Comparison of ENCODE assay signal across 8 mouse cellular contexts in genomic region chr2:166792355-166792754, GRCm38 (mm10). TPM values are rescaled to one million over a fixed set of nuclear protein-coding genes. Genes with fewer than 3 reads are reported as not detected.
DNase-seq lines count a peak whose midpoint lies in the region; ATAC-seq and TF ChIP-seq lines count a peak whose summit lies in the region.

TSS of gene Trp53rkb (plus strand) at chr2:166792531.

- peak within 1 kb of the TSS; percentile 68; the same call in 1 of the 2 replicates for H3K27ac ChIP-seq in kidney, embryonic 16.5 days (ENCODE audit: low read length)
- peak within 1 kb of the TSS; percentile 76 for H3K27ac ChIP-seq in hindbrain, embryonic 12.5 days
- H3K27ac ChIP-seq in midbrain, embryonic 14.5 days (replicated peaks; ENCODE audit: low read depth, low read length) = peak within 1 kb of the TSS; percentile 63

- no peak for TF ChIP-seq CTCF in brain, embryonic 14.5 days (IDR thresholded peaks at IDR 0.05; ENCODE audit: borderline replicate concordance, extremely low read depth, insufficient read depth, insufficient read length)

- H3K4me3 ChIP-seq in kidney, embryonic 16.5 days (ENCODE audit: low read length) = peak within 1 kb of the TSS; percentile 76
- H3K4me3 ChIP-seq in hindbrain, embryonic 12.5 days = peak within 1 kb of the TSS; percentile 81
- peak within 1 kb of the TSS; percentile 72 for H3K4me3 ChIP-seq in midbrain, embryonic 14.5 days (replicated peaks; ENCODE audit: low read depth, low read length)

- no peaks in the 10 kb centered on the region for H3K9me3 ChIP-seq in kidney, embryonic 16.5 days (ENCODE audit: low read length)
- no peaks in the 10 kb centered on the region for H3K9me3 ChIP-seq in hindbrain, embryonic 12.5 days (replicated peaks)
- H3K9me3 ChIP-seq in midbrain, embryonic 14.5 days (ENCODE audit: control insufficient read depth, low read length) = no peaks in the 10 kb centered on the region

- DNase-seq in kidney, postnatal 25 days = no peak
- DNase-seq in brain, embryonic 14.5 days (ENCODE audit: low read depth) = peak; percentile 89
- peak; percentile 56 for DNase-seq in midbrain, embryonic 14.5 days
- DNase-seq in thymus, postnatal 14 days = no peak
- DNase-seq in kidney, postnatal 36 days = no peak
- no peak for DNase-seq in urinary bladder, postnatal 25 days (ENCODE audit: low spot score)

- ATAC-seq in kidney, embryonic 16.5 days (ENCODE audit: low FRiP score, low TSS enrichment) = no peak
- ATAC-seq in hindbrain, embryonic 12.5 days (ENCODE audit: low FRiP score) = peak; percentile 77
- ATAC-seq in midbrain, embryonic 14.5 days (ENCODE audit: low FRiP score, low TSS enrichment) = 0 out of 2 replicates have a peak, but pooled peaks have one; percentile 53

- peaks cover 4% of the 10 kb centered on the region; the same call in 1 of the 2 replicates for H3K36me3 ChIP-seq in kidney, embryonic 16.5 days (ENCODE audit: insufficient read depth, low read length)
- H3K36me3 ChIP-seq in hindbrain, embryonic 12.5 days = peaks cover 15% of the 10 kb centered on the region
- H3K36me3 ChIP-seq in midbrain, embryonic 14.5 days (ENCODE audit: control insufficient read depth, insufficient read depth, low read length) = peaks cover 14% of the 10 kb centered on the region

- 88% methylated on average over 5 of the region's 5 CpGs for WGBS in kidney, embryonic 16.5 days
- 20% methylated on average over 5 of the region's 5 CpGs for WGBS in hindbrain, embryonic 12.5 days
- WGBS in midbrain, embryonic 14.5 days = 12% methylated on average over 5 of the region's 5 CpGs

- TF ChIP-seq POLR2A in brain, embryonic 14.5 days (IDR thresholded peaks at IDR 0.05; ENCODE audit: borderline replicate concordance, extremely low read depth, insufficient read depth, insufficient read length, poor library complexity, severe bottlenecking) = no peak

- H3K9ac ChIP-seq in kidney, embryonic 16.5 days (replicated peaks; ENCODE audit: low read length) = peak within 1 kb of the TSS; percentile 86
- H3K9ac ChIP-seq in hindbrain, embryonic 12.5 days = peak within 1 kb of the TSS; percentile 86
- peak within 1 kb of the TSS; percentile 79 for H3K9ac ChIP-seq in midbrain, embryonic 14.5 days (replicated peaks; ENCODE audit: low read length)

- peak within 1 kb of the TSS; percentile 71 for H3K4me2 ChIP-seq in kidney, embryonic 16.5 days (replicated peaks; ENCODE audit: low read depth, low read length)
- H3K4me2 ChIP-seq in hindbrain, embryonic 12.5 days (replicated peaks) = peak within 1 kb of the TSS; percentile 68
- peak within 1 kb of the TSS; percentile 77 for H3K4me2 ChIP-seq in midbrain, embryonic 14.5 days (ENCODE audit: low read length)

- H3K4me1 ChIP-seq in kidney, embryonic 16.5 days (ENCODE audit: insufficient read depth, low read length) = peaks cover 7% of the 10 kb centered on the region
- H3K4me1 ChIP-seq in hindbrain, embryonic 12.5 days = peaks cover 20% of the 10 kb centered on the region
- peaks cover 14% of the 10 kb centered on the region for H3K4me1 ChIP-seq in midbrain, embryonic 14.5 days (ENCODE audit: control insufficient read depth, insufficient read depth, low read length)

- no peaks in the 10 kb centered on the region for H3K27me3 ChIP-seq in kidney, embryonic 16.5 days (ENCODE audit: insufficient read depth, low read length)
- H3K27me3 ChIP-seq in hindbrain, embryonic 12.5 days = no peaks in the 10 kb centered on the region
- H3K27me3 ChIP-seq in midbrain, embryonic 14.5 days (ENCODE audit: control insufficient read depth, insufficient read depth, low read length) = no peaks in the 10 kb centered on the region

RNA-seq across cellular contexts. Expression of gene Trp53rkb, which starts in this region (rescaled TPM):
- polyA plus RNA-seq in kidney, embryonic 16.5 days (2015; fragmentation: Nextera tagmentation; extraction: Ambion mirVana) = 7.8 and 8.2 TPM in 2 replicates
- polyA plus RNA-seq in brain, embryonic 14.5 days (2012; rRNA removed) = 10.1 and 12.5 TPM in 2 replicates
- 8.9 and 10.0 TPM in 2 replicates for polyA plus RNA-seq in hindbrain, embryonic 12.5 days (2016; fragmentation: Nextera tagmentation; extraction: Ambion mirVana)
- 9.4 and 11.4 TPM in 2 replicates for polyA plus RNA-seq in midbrain, embryonic 14.5 days (2014; fragmentation: Nextera tagmentation; extraction: Ambion mirVana)

Comparison
In these comparisons a context has a peak if more than half of its experiments do, and no peak if none do; other contexts are left out.
1. DNase-seq: peak in brain, embryonic 14.5 days (single experiment) and midbrain, embryonic 14.5 days (single experiment); none in kidney, postnatal 25 days (0 of 2), thymus, postnatal 14 days (single experiment), kidney, postnatal 36 days (0 of 2) and urinary bladder, postnatal 25 days (single experiment).
2. Peak in every context shown above with its lines, with median percentiles within 50 percentile points of each other: H3K27ac ChIP-seq, H3K4me2 ChIP-seq, H3K4me3 ChIP-seq and H3K9ac ChIP-seq.